Mouse (Mus musculus) lung, embryonic 14.5 days (tissue): ENCODE measurements at regions not wholly inside any gene's neighbourhood (a gene's known extent, or its start where the extent isn't known, plus 50 kb on each side); places are given as distances from the start of the nearest gene placed in this dataset.

Source experiments
- ATAC-seq: fragments of 200-750 bp; cut with Nextera tagmentation; 2 replicates; pipeline ENCODE4 v1.8.0; 2017; ENCODE audit warnings: mild to moderate bottlenecking, moderate TSS enrichment, moderate library complexity; ENCODE audit not compliant: insufficient read depth
- DNase-seq: peaks from one replicate; pipeline ENCODE4 v3.0.0-alpha.2; 2015
- H3K27ac ChIP-seq: fragments of 300-500 bp; sonication (generic); 2 replicates; pipeline ENCODE4 v1.5.1; 2014; ENCODE audit warnings: low read depth, mild to moderate bottlenecking, moderate library complexity
- H3K27me3 ChIP-seq: fragments of 300-500 bp; sonication (generic); 2 replicates; pipeline ENCODE4 v1.6.1; 2014; ENCODE audit warnings: low read length, control low read depth; ENCODE audit not compliant: insufficient read depth
- H3K36me3 ChIP-seq: fragments of 300-500 bp; sonication (generic); 2 replicates; pipeline ENCODE4 v1.6.1; 2014; ENCODE audit warnings: control low read depth; ENCODE audit not compliant: insufficient read depth
- H3K4me1 ChIP-seq: fragments of 300-500 bp; sonication (generic); 2 replicates; pipeline ENCODE4 v1.6.1; 2014; ENCODE audit warnings: antibody characterized with exemption, control low read depth; ENCODE audit not compliant: insufficient read depth
- H3K4me2 ChIP-seq: fragments of 300-500 bp; sonication (generic); 2 replicates; pipeline ENCODE4 v1.6.1; 2014; ENCODE audit warnings: mild to moderate bottlenecking
- H3K4me3 ChIP-seq: fragments of 300-500 bp; sonication (generic); 2 replicates; pipeline ENCODE4 v1.5.1; 2014; ENCODE audit warnings: low read depth, low read length
- H3K9ac ChIP-seq: fragments of 300-500 bp; sonication (generic); 2 replicates; pipeline ENCODE4 v1.6.1; 2014
- H3K9me3 ChIP-seq: fragments of 300-500 bp; sonication (generic); 2 replicates; pipeline ENCODE4 v1.6.1; 2016; ENCODE audit warnings: low read depth, low read length, control low read depth
- CTCF ChIP-seq: IDR thresholded peaks from 2 replicates; pipeline ENCODE4 v1.5.1; 2016; ENCODE audit warnings: antibody characterized with exemption, low read depth
- WGBS: fragments of 180-500 bp; shearing (Covaris S2); extraction: QIAGEN DNeasy Blood & Tissue Kit; methylation state at CpG from one replicate; pipeline ENCODE4 v1.1.7; 2014; 5-methylcytosine and 5-hydroxymethylcytosine counted together

DNA sequence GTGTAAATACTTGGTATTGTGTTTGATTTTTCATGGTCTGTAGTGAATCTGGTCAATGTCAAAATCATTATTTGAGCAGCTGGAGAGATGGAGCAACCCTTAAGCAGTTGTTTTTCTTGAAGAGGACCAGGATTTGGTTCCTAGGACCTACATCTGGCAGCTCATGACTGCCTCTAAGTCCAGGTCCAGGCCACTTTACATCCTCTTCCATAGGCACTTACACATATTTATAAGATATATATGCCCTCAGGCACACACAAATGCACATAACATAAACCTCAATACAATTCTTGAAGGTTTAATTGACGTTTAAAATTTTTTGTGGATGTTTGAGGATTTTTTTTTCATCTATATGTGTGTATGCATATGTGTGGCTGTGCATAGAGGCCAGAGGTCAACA, 96.8 kb upstream of the Fam240b start:
- no peaks in the 10 kb centered on the region for H3K4me1 ChIP-seq
- H3K4me3 ChIP-seq, result no peak overlapping the region
- no peak overlapping the region for H3K27ac ChIP-seq
- H3K27me3 ChIP-seq, result no peaks in the 10 kb centered on the region
- H3K9me3 ChIP-seq, result no peaks in the 10 kb centered on the region
- ATAC-seq (no peak), DNase-seq (no peak)
- no peak for TF ChIP-seq CTCF
- H3K9ac ChIP-seq, result no peak overlapping the region
- no peaks in the 10 kb centered on the region for H3K36me3 ChIP-seq
- H3K4me2 ChIP-seq, result no peak overlapping the region
- 40% methylated on average over 1 of the region's 1 CpGs for WGBS

DNA sequence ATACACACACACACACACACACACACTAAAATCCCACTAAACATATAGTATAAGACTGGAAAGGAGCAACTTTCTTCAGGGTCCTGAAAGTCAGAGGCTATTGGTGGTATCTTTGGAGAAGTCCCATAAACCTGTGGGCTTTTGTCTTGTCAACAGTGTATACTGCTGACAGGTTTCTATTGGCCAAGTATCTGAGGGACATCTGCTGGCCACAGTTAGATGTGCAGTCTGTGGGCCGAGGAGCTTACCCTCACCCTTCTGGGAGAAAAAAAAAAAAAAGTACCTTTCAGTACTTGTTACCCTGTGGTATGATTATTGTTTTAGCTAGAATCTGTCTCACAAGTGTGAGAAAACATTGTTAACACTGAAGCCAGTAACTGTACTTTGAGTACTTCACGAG, 76.1 kb upstream of the Fam240b start:
- peak; percentile 6 for DNase-seq
- no peak overlapping the region for H3K27ac ChIP-seq
- ATAC-seq, result no peak
- peak; percentile 40 for TF ChIP-seq CTCF
- WGBS, result 47% methylated on average over 2 of the region's 2 CpGs
- H3K27me3 ChIP-seq, result no peaks in the 10 kb centered on the region
- H3K4me2 ChIP-seq, result no peak overlapping the region
- no peak overlapping the region for H3K4me3 ChIP-seq
- H3K9me3 ChIP-seq, result no peaks in the 10 kb centered on the region
- H3K4me1 ChIP-seq, result no peaks in the 10 kb centered on the region
- no peaks in the 10 kb centered on the region for H3K36me3 ChIP-seq
- no peak overlapping the region for H3K9ac ChIP-seq

GRCm38 (mm10) chr13:64568876-64569275, 71.3 kb upstream of the Fam240b start:
- WGBS, result 81% methylated on average over 6 of the region's 6 CpGs
- no peak for ATAC-seq
- Histone ChIP-seq H3K27me3 (no peaks in the 10 kb centered on the region), H3K4me2 (no peak overlapping the region), H3K4me1 (no peaks in the 10 kb centered on the region), H3K27ac (no peak overlapping the region), H3K4me3 (no peak overlapping the region), H3K9ac (no peak overlapping the region), H3K36me3 (no peaks in the 10 kb centered on the region), H3K9me3 (no peaks in the 10 kb centered on the region)
- no peak for TF ChIP-seq CTCF
- no peak for DNase-seq

DNA sequence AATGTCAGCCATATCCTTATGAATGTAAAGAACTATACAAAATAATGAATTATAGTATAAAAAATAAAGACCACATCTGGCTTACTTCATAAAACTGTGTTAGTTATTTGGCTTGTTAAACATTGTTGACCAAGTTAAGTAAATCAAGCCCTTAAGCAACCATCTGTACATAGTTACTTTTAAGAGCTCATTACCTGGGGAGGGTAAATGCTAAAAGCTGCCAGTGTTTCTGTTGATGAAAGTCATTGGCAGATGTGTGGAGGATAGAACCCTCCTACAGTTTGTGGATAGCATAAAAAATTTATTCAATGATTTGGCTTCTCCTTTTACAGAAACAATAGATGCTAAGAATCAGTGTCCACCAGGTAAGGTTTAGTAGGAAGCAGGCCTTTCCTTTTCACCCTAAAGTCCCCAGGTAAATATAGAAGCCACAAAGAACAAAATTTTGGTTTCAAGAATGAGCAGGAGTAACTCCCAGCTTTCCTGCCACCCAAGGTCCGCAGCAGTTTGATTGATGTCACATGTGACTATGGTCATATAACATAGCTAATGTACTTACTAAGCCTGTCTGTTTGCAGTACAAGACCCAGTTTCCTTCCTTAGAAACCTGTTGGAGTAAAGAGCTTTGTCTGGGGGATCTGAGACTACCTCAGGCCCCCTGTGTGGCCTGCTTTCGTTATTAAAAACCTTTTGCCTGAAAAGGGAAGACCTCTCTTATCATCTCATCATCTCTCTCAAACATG, 69.5 kb upstream of the Fam240b start:
- Histone ChIP-seq H3K27ac (no peak overlapping the region), H3K4me3 (no peak overlapping the region), H3K27me3 (no peaks in the 10 kb centered on the region), H3K36me3 (no peaks in the 10 kb centered on the region), H3K9me3 (no peaks in the 10 kb centered on the region), H3K4me2 (no peak overlapping the region), H3K4me1 (no peaks in the 10 kb centered on the region), H3K9ac (no peak overlapping the region)
- 71% methylated on average over 2 of the region's 2 CpGs for WGBS
- TF ChIP-seq CTCF, result no peak
- no peak for ATAC-seq
- no peak for DNase-seq

DNA sequence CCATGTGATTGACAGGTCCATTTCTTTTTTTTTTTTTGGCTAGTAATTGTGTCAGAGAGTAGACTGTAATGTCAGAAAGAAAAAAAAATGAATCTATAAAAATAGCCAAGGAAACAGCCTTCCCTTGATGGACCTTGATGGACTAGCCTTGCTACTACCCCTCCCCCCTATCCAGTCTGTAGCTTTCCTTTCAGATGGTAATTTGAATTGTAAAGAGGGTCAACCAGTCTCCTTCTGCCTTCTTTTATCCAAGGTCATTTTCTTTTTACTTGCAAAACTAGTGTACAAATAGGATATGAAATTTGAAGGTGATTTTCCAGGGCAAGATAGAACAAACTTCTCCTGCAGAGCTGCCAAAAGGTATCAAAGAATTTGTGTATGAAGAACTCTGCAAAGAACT, 68.2 kb upstream of the Fam240b start:
- H3K9me3 ChIP-seq, result no peaks in the 10 kb centered on the region
- no peak for ATAC-seq
- H3K36me3 ChIP-seq, result no peaks in the 10 kb centered on the region
- H3K27ac ChIP-seq, result no peak overlapping the region
- no peaks in the 10 kb centered on the region for H3K4me1 ChIP-seq
- no peak for TF ChIP-seq CTCF
- DNase-seq, result no peak
- H3K4me3 ChIP-seq, result no peak overlapping the region
- H3K9ac ChIP-seq, result no peak overlapping the region
- H3K4me2 ChIP-seq, result no peak overlapping the region
- H3K27me3 ChIP-seq, result no peaks in the 10 kb centered on the region
